Mouse (Mus musculus) retina, embryonic 14.5 days (tissue): ENCODE data around the gene Zfp39.
A peak's percentile ranks its signal among the peaks of the same experiment; 100 is the strongest.

Source experiments
- DNase-seq: peaks from one replicate; pipeline ENCODE4 v3.0.0-alpha.2; 2015; ENCODE audit warnings: low spot score

Gene Zfp39

GRCm38 (mm10) chr11:58903511-58904409, at the start of gene Zfp39:
Gene Zfp39, minus strand, starts transcription at chr11:58904225.
- peak; percentile 96 for DNase-seq

- peak; percentile 54 for DNase-seq
Measured at GRCm38 (mm10) chr11:58953351-58954169, 49.5 kb upstream of the Zfp39 start.

- DNase-seq = no peak
Measured at GRCm38 (mm10) chr11:58951210-58951609, 47.2 kb upstream of the Zfp39 start.

- DNase-seq = peak; percentile 79
Measured at GRCm38 (mm10) chr11:58949480-58950431, 45.7 kb upstream of the Zfp39 start.

GRCm38 (mm10) chr11:58948542-58949479, 44.8 kb upstream of the Zfp39 start, which contains the start of gene Hist3h2ba:
Gene Hist3h2ba, plus strand, starts transcription at chr11:58948920.
- DNase-seq = peak; percentile 94

- no peak for DNase-seq
Measured at GRCm38 (mm10) chr11:58947798-58948528, 43.9 kb upstream of the Zfp39 start.

GRCm38 (mm10) chr11:58947306-58947705, 43.3 kb upstream of the Zfp39 start:
- no peak for DNase-seq

- no peak for DNase-seq
Measured at GRCm38 (mm10) chr11:58944136-58944535, 40.1 kb upstream of the Zfp39 start.

- no peak for DNase-seq
Measured at GRCm38 (mm10) chr11:58939088-58939439, 35.0 kb upstream of the Zfp39 start.

DNA sequence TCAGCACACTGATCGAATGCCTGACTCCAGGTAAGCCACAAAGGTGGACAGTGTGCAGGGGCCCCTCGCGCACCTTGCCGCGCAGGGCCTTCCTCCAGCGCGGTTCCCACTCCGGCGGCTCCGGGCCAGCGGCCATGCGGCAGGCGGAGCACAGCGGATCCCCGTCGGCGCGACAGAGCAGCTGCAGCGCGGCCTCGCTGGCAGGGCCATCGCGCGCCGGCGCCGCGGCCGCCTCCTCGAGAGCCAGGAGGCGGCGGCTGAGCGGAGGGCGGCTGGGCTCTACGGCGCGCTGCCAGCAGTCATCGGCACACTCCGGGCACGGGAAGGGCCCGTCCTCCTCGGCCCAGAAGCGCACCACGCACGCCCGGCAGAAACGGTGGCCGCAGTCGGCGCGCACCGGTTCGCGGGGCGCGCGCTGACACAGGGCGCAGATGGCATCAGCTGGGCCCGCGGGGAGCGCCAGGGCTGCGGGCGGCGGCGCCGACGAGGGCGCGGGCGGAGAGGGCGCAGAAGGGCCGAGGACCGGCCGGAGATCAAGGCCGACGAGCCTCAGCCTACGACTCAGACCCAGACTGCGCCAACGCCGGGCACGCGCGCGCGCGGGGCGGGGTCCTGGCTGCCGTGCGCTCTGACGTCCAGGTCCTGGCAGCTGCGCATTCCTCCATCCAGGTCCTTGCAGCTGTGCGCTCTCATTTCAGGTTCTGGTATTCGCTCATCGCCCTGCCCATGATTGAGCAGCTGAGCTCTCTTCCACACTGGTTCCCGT, 34.5 kb upstream of the Zfp39 start, which contains the start of gene Rnf187:
Rnf187 (minus strand) TSS at position 595 of the 766 bp plus-strand sequence.
- peak; percentile 96 for DNase-seq

- DNase-seq = peak; percentile 51
Measured at GRCm38 (mm10) chr11:58937909-58938308, 33.9 kb upstream of the Zfp39 start.

GRCm38 (mm10) chr11:58931576-58931975, 27.6 kb upstream of the Zfp39 start:
- DNase-seq = no peak

DNA sequence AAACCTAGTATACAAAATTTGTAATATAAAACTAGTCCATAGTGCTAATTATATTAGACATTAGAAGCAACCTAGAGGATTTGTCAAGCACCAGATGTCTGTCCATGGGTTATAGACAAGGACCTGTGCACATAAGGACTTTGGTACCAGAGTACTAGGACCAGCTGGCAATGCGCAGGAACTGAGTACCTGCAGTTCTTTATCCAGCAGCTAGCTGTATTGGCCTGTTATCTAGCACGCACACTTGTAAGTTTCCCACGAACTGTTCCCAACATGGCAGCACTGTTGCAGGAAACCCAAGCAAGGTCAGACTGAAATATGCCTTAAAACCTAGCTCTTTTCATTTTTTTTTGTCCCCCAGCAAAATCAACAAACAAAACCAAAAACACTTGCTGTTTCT, 26.2 kb upstream of the Zfp39 start:
- no peak for DNase-seq

DNA sequence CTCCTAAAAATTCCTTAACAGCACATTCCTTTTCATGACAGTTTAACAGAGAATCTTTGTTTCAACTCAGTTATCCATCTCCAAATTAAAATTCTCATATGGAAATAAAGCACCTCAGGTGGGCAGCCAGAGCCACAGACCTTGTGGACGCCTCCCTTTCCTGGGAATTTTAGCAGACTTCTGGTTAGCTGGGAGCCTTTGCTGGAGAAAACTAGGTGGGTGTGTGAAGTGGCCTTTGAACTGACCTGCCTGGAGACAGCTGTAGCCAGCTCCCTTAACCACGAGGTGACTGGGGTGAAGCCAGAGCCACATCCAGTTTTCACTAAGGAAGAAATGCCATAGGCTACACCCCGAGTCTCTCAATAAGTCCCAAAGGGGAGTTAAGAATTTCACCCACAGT, 25.6 kb upstream of the Zfp39 start:
- no peak for DNase-seq

GRCm38 (mm10) chr11:58929055-58929454, 25.0 kb upstream of the Zfp39 start:
- no peak for DNase-seq

DNA sequence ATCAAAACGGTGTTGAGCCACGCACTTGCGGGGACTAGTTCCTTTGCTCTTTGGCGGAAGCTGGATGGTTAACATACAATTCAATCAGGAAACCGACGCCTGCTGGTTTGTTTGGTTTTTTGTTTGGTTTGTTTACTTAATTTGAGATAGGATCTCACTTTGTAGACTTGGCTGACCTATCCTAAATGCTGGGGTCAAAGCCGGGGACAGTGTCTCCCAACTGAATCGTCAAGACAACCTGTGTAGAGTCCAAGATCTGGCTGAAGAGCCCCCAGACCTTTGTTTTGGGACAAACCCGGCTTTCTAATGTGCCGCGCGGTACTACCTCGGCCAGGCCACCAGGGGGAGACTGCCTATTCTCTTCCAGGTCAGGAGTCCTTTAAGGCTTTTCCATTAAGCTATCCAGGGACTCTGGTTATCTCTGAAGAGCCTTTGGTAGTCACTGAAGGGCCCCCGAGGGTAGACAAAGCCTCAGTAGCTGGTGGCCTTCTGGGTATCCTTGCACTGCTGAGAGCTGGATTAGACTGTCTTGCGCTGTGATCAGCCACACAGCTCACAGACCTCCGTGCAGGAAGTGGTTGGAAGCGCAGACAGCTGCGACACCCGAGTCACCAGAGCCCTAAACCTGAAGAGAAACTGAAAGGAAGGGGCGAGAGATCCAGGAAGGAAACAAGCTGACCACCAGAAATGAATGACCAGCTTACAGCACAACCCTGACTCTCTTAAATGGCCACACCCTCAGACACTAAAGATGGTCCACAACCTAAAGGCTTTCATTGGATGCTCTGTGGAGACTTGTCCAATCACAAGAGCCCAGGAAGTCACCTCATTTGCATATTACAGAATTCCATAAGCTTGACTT, 24.0 kb upstream of the Zfp39 start:
- peak; percentile 59 for DNase-seq

- DNase-seq = no peak
Measured at GRCm38 (mm10) chr11:58927053-58927452, 23.0 kb upstream of the Zfp39 start.

DNA sequence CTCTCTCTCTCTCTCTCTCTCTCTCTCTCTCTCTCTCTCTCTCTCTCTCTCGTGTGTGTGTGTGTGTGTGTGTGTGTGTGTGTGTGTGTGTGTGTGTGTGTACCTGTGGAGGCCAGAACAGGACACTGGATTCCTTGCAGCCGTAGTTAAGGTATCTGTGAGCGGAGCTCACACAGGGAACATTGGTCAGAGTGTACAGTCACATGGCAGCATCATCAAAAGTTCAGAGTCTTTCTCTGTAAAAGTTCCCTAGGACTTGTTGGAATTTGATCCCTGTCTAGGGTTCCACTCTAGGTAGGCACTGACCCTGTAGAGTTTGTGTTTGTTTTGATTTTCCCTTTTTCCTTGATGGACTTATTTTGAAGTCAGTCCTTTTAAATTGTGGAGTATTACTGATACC, 22.6 kb upstream of the Zfp39 start:
- no peak for DNase-seq
